Mouse (Mus musculus) CH12F3 (cell line): ENCODE data around the gene Fbxw25.
"Not testable (repeated sequence)": the region's sequence is repeated elsewhere in the genome, so short reads cannot be mapped to it uniquely, and the experiment has no call there.

Experiments used
- in situ Hi-C: fragments of 300-500 bp; cut with MboI; formaldehyde crosslinking; loops from 2 replicates; pipeline ENCODE4 v1.14.3; 2020; ENCODE audit warnings: low sequenced_read_pairs

Gene Fbxw25

DNA sequence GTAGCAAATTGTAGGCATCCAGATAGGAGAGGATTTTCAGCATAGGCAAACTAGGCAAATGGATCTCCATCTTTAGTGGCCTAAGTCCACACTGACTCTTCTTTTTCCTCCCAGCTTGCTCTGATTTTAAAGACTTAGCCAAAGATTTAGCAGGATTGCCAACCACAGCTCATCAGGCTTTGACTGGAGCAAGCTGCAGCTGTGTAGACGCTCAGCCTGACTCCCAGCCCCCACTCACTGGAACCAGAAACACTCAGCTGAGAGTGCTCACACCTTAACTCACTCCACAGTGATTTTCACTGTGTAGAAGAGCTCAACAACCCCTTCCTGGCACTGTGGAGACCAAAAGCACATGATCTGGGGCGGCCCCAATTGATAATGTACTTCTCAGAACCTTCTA, at the start of gene Fbxw25:
Fbxw25 (minus strand) TSS at position 101 of the 400 bp plus-strand sequence.
- in situ Hi-C loops = not testable (repeated sequence)

DNA sequence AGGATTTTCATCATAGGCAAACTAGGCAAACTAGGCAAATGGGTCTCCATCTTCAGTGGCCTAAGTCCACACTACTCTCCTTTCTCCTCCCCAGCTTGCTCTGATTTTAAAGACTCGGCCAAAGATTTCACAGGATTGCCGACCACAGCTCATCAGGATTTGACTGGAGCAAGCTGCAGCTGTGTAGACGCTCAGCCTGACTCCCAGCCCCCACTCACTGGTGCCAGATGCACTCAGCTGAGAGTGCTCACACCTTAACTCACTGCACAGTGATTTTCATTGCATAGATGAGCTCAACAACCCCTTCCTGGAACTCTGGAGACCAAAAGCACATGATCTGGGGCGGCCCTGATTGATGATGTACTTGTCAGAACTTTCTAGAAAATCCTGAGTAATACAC, 38.1 kb upstream of the Fbxw25 start, which contains the start of gene Fbxw18:
Fbxw18 (minus strand) TSS at position 101 of the 400 bp plus-strand sequence.
- in situ Hi-C loops = not testable (repeated sequence)

DNA sequence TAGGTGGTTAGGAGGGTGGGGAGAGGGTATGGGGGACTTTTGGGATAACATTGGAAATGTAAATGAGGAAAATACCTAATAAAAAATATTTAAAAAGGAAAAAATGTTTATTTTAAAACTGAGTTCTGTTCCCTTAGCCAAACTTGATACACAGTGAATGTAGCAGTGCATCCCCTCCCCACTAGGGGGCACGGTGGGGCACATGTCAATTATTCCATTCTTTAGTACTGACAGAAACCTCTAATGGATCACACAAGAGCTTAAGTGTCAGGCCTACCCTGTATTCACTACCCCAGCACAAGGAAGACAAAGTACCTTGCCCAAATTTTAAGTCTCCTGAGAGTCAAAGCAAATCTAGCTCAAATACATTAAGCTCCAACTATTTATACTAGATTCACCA, 20.8 kb upstream of the Fbxw25 start:
- in situ Hi-C loops = no loop called here

DNA sequence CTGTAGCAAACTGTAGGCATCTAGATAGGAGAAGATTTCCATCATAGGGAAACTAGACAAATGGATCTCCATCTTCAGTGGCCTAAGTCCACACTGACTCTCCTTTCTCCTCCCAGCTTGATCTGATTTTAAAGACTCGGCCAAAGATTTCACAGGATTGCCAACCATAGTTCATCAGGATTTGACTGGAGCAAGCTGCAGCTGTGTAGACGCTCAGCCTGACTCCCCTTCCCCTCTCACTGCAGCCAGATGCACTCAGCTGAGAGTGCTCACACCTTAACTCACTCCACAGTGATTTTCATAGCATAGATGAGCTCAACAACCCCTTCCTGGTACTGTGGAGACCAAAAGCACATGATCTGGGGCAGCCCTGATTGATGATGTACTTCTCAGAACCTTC, 38.5 kb downstream of the Fbxw25 start, which contains the start of gene Fbxw24:
Fbxw24 (minus strand) TSS at position 101 of the 400 bp plus-strand sequence.
- in situ Hi-C loops = not testable (repeated sequence)

DNA sequence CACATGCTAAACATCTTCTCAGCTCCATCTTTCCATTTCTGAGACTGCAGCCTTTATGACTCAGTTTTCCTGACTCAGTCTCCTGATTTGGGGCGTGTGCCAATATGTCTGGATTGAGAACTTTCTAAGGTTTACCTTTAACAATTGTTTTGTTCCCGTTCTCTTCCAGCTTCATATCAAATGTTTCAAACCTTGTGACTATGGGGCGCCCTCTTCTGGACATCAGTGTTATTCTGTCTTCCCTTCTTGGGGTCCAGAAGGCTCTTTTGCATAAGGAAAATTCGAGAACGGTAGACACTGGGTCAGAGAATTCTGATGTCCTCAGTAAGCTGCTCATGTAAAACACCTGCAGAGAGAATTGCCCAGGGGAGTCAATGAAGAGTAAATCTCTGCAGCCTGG, 57.6 kb downstream of the Fbxw25 start:
- in situ Hi-C loops = not testable (repeated sequence)

DNA sequence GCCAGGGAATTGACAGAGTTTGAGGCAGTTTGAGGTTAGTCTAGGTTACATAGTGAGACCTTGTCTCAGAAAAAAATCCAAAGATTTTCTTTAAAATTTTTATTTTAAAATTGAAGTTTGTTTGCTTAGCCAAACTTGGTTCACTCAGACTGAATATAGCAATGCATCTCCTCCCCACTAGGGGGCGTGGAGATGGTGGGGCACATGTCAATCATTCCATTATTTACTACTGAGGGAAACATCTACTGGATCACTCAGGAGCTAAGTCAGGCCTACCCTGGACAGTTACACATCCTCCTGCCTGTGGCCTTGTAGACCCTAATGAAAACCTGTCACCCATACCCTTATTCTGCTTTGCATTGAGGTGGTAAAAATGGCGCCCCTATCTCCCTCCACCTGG, 62.3 kb downstream of the Fbxw25 start:
- in situ Hi-C loops = not testable (repeated sequence)

DNA sequence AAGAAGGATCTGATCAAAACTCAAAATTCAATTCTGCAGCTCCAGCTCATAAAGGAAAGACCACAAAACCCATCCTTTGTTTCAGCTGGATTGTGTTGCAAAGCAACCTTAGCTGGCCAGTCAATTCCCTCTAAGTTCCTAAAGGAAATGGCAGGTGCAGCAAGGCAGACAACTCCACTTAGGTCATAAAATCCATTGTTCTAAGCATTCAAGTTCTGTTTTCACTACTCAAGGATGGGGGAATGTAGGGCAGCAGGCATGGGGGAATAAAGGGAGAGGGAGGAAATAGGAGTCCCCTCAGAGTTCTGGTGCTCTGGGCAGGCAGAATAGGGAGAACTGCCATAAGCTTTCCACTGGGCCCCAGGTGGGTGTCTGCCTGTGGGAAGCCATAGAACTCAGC, 67.2 kb downstream of the Fbxw25 start:
- in situ Hi-C loops = no loop called here
